Mouse (Mus musculus) midbrain, embryonic 15.5 days (tissue): ENCODE measurements at regions not wholly inside any gene's neighbourhood (a gene's known extent, or its start where the extent isn't known, plus 50 kb on each side); places are given as distances from the start of the nearest gene placed in this dataset.

ENCODE experiments used
- ATAC-seq: fragments of 200-750 bp; cut with Nextera tagmentation; replicated peaks from 2 replicates; pipeline ENCODE4 v1.8.0; 2017; ENCODE audit warnings: moderate TSS enrichment
- H3K27ac ChIP-seq: fragments of 300-500 bp; sonication (generic); 2 replicates; pipeline ENCODE4 v1.5.1; 2015; ENCODE audit warnings: mild to moderate bottlenecking, inconsistent platforms
- H3K27me3 ChIP-seq: fragments of 300-500 bp; sonication (generic); replicated peaks from 2 replicates; pipeline ENCODE4 v1.6.1; 2015; ENCODE audit warnings: inconsistent platforms
- H3K36me3 ChIP-seq: fragments of 300-500 bp; sonication (generic); replicated peaks from 2 replicates; pipeline ENCODE4 v1.6.1; 2015; ENCODE audit warnings: inconsistent platforms
- H3K4me1 ChIP-seq: fragments of 300-500 bp; sonication (generic); 2 replicates; pipeline ENCODE4 v1.6.1; 2015; ENCODE audit warnings: inconsistent platforms
- H3K4me2 ChIP-seq: fragments of 300-500 bp; sonication (generic); 2 replicates; pipeline ENCODE4 v1.6.1; 2015; ENCODE audit warnings: inconsistent platforms, mild to moderate bottlenecking, moderate library complexity
- H3K4me3 ChIP-seq: fragments of 300-500 bp; sonication (generic); 2 replicates; pipeline ENCODE4 v1.5.1; 2015; ENCODE audit warnings: mild to moderate bottlenecking, inconsistent platforms
- H3K9ac ChIP-seq: fragments of 300-500 bp; sonication (generic); 2 replicates; pipeline ENCODE4 v1.6.1; 2015; ENCODE audit warnings: mild to moderate bottlenecking, inconsistent platforms
- H3K9me3 ChIP-seq: fragments of 300-500 bp; sonication (generic); 2 replicates; pipeline ENCODE4 v1.6.1; 2016; ENCODE audit warnings: inconsistent platforms
- WGBS: fragments of 180-500 bp; shearing (Covaris S2); methylation state at CpG from one replicate; pipeline ENCODE4 v1.1.7; 2015; ENCODE audit warnings: mixed read lengths; 5-methylcytosine and 5-hydroxymethylcytosine counted together

DNA sequence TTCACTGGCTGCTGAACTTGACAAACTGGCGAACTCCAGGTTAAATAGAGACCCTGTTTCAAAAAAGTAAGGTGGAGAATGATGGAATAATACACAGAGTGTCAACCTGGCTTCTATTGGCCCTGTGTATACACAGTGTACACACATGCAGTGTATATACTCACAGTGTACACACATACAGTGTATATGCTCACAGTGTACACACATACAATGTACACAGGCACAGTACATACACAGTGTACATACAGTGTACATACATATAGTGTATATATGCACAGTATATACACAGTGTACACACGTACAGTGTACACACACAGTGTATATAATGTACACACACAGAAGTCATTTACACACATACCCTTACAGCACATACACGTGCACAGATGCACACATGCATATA, 52.4 kb upstream of the Aldh1b1 start:
- no peak overlapping the region for H3K4me3 ChIP-seq
- peak; percentile 52; the same call in 1 of the 2 replicates for ATAC-seq

DNA sequence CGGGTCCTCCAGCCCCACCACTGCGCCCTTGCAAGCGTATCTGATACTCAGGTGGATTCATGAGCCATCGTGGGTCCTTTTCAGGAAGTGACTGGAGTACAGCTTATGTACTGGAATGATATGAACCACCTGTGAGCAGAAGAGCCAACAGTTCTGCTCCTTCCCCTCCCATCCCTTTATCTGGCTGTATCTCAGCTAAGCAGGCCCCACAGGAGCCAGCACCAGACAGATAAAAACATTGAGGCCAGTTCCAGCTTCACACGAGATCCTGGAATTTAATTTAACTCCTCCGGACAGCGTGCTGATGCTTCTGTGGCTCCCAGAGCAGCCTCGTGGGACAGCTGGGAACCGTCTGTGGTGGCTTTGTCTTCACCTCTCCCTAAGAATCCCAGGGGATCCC, 53.1 kb upstream of the Aldh1b1 start:
- Histone ChIP-seq H3K9me3 (no peaks in the 10 kb centered on the region), H3K27me3 (no peaks in the 10 kb centered on the region), H3K36me3 (no peaks in the 10 kb centered on the region), H3K4me2 (no peak overlapping the region), H3K27ac (no peak overlapping the region), H3K4me1 (no peaks in the 10 kb centered on the region), H3K9ac (no peak overlapping the region), H3K4me3 (no peak overlapping the region)
- no peak for ATAC-seq
- WGBS = 57% methylated on average over 9 of the region's 9 CpGs

More for the DNA sequence above, 52.4 kb upstream of the Aldh1b1 start:
- 88% methylated on average over 3 of the region's 3 CpGs for WGBS
- H3K4me1 ChIP-seq = no peaks in the 10 kb centered on the region
- H3K36me3 ChIP-seq = no peaks in the 10 kb centered on the region
- H3K4me2 ChIP-seq = no peak overlapping the region
- H3K27ac ChIP-seq = no peak overlapping the region
- no peaks in the 10 kb centered on the region for H3K27me3 ChIP-seq
- H3K9me3 ChIP-seq = no peaks in the 10 kb centered on the region
- H3K9ac ChIP-seq = no peak overlapping the region

DNA sequence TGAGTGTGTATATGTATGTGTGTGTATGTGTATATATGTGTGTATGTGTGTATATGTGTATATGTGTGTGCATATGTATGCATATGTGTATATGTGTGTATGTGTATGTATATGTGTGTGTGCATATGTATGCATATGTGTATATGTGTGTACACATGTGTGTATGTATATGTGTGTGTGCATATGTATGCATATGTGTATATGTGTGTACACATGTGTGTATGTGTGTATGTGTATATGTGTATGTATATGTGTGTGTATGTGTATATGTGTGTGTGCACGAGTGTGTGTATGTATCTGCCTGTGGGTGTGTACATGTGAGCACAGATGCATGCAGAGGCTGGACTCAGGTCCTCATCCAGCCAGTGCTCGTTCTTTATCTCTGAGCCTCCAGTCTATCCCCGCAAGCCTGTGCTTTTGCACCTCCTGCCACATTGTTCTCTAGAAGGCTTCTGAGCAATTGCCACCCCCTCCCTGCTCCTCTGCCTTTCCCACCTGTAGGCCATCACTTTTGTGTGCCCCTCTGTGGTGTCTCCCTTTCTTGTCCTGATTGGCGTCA, 53.9 kb upstream of the Aldh1b1 start:
- WGBS = 83% methylated on average over 4 of the region's 4 CpGs
- ATAC-seq = no peak
- no peak overlapping the region for H3K4me3 ChIP-seq
- H3K9ac ChIP-seq = no peak overlapping the region
- H3K4me1 ChIP-seq = no peaks in the 10 kb centered on the region
- no peaks in the 10 kb centered on the region for H3K36me3 ChIP-seq
- H3K27me3 ChIP-seq = no peaks in the 10 kb centered on the region
- H3K4me2 ChIP-seq = no peak overlapping the region
- H3K27ac ChIP-seq = no peak overlapping the region
- H3K9me3 ChIP-seq = no peaks in the 10 kb centered on the region

DNA sequence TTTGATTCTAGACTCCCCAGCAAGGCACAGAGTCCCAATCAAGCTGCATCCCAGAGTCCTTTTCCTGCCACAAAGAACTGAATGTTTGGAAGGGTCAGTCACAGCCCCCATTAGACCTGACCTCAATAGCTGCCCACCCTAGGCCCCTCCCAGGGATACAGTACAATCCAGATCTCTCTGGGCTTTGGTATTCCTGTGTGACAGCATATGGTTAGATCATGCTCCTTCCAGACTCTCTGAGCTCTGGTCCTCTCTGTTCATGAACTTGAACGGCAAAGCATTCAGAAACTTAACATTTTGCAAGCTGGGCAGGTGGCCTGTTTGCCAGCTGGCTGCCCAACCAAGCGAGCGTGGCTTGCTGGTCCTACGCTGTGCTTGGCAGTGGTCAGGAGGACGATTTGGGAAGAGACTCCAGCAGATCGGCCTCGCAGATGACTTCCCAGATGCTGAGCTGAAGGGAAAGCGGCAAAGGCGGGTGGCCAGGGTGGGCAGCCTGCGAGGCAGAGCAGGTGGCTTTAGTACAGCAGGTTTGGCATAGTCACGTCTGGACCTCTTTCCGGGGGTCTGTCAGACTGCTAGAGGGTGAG, 58.0 kb upstream of the Aldh1b1 start:
- H3K27me3 ChIP-seq = no peaks in the 10 kb centered on the region
- no peak overlapping the region for H3K4me2 ChIP-seq
- H3K36me3 ChIP-seq = no peaks in the 10 kb centered on the region
- no peaks in the 10 kb centered on the region for H3K9me3 ChIP-seq
- no peak for ATAC-seq
- no peak overlapping the region for H3K4me3 ChIP-seq
- H3K27ac ChIP-seq = no peak overlapping the region
- H3K4me1 ChIP-seq = peaks cover 26% of the 10 kb centered on the region
- H3K9ac ChIP-seq = no peak overlapping the region
- 79% methylated on average over 12 of the region's 12 CpGs for WGBS

DNA sequence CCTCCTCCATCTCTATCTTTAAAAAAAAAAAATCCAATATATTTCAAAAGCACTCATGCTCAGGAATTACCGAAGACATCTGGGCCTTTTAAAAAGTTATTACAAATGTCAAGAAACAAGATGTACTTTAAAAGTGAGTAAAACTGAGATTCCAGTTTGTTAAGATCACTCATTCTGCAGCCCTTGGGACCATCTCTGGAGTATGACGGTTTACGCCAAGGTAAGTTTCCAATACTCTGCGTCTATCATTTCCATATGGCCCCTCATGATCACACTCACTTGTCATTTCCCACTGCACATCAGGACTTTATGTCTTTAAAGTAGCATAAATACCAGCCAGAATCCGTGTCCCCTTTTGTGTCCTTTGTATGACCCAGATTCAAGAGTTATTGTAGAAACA, 58.5 kb upstream of the Aldh1b1 start:
- WGBS = 84% methylated on average over 5 of the region's 5 CpGs
- Histone ChIP-seq H3K9me3 (no peaks in the 10 kb centered on the region), H3K36me3 (no peaks in the 10 kb centered on the region)

DNA sequence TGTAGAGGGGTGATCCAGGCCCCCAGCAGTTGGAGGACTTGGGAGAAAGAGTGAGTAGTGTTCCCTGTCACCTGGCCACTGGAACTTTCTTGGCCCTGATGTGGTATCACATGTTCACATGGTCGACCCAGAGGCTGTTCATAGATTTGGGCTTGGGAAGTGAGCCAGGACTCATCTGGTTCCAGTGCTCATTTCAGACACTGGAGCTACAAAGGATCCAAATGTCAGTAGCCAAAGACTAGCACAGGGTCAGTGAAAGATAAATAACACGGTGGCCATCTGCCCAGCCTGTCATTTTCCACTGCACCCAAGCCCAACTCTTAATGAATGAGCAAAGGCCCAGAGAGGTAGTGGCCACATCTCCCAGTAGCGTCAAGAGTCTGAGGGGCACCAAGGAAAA, 59.1 kb upstream of the Aldh1b1 start:
- Histone ChIP-seq H3K9ac (no peak overlapping the region), H3K27me3 (no peaks in the 10 kb centered on the region), H3K4me2 (no peak overlapping the region), H3K9me3 (no peaks in the 10 kb centered on the region), H3K36me3 (no peaks in the 10 kb centered on the region), H3K27ac (no peak overlapping the region), H3K4me3 (no peak overlapping the region), H3K4me1 (peaks cover 26% of the 10 kb centered on the region)
- WGBS = 81% methylated on average over 3 of the region's 3 CpGs
- no peak for ATAC-seq

More for the DNA sequence above, 58.5 kb upstream of the Aldh1b1 start:
- Histone ChIP-seq H3K27me3 (no peaks in the 10 kb centered on the region), H3K4me1 (peaks cover 26% of the 10 kb centered on the region), H3K4me2 (no peak overlapping the region), H3K27ac (no peak overlapping the region), H3K4me3 (no peak overlapping the region), H3K9ac (no peak overlapping the region)
- no peak for ATAC-seq

DNA sequence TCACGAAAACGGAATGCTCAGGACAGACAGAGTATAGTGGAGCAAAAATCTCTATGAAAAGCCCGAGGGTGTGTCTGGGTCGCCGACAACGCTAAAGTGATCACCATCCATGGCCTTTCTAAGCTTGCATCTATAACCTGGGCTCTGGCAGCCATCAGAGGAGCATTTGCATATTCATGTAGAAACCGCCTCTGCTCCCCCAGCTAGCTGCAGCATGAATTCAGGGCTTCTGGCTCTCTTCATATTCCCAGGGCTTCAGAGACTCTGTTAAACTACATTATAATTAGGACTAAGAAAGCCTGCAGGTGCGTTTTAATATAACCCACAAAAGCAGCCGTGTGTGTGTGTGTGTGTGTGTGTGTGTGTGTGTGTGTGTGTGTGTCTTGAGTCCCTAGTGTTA, 59.7 kb upstream of the Aldh1b1 start:
- Histone ChIP-seq H3K9me3 (no peaks in the 10 kb centered on the region), H3K4me3 (no peak overlapping the region), H3K9ac (no peak overlapping the region), H3K36me3 (no peaks in the 10 kb centered on the region), H3K4me1 (peaks cover 26% of the 10 kb centered on the region), H3K4me2 (no peak overlapping the region), H3K27ac (no peak overlapping the region), H3K27me3 (no peaks in the 10 kb centered on the region)
- 38% methylated on average over 9 of the region's 9 CpGs for WGBS
- peak; percentile 2; the same call in 1 of the 2 replicates for ATAC-seq

DNA sequence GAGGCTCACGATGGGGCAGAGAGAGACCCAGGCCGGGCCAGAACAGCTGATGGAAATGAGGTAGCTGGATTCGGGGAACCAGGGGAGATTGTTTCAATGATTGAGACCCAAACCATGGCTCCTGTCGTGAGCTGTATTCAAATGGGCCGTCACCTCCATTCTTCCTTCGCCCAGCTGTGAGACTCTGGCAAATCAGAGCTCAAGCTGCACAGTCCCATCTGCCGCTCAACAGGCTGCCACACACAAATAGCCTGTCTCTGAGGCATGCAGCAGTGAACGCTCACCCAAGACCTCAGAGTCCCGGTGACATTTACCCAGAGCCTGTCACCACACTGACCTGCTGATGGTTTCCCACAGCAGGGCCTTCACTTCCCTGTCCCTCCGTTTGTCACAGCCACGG, 60.1 kb upstream of the Aldh1b1 start:
- Histone ChIP-seq H3K9me3 (no peaks in the 10 kb centered on the region), H3K4me3 (no peak overlapping the region), H3K27ac (no peak overlapping the region), H3K36me3 (no peaks in the 10 kb centered on the region), H3K9ac (no peak overlapping the region), H3K4me2 (no peak overlapping the region), H3K4me1 (peaks cover 26% of the 10 kb centered on the region), H3K27me3 (no peaks in the 10 kb centered on the region)
- ATAC-seq = peak; percentile 48; the same call in 1 of the 2 replicates
- 24% methylated on average over 11 of the region's 11 CpGs for WGBS

DNA sequence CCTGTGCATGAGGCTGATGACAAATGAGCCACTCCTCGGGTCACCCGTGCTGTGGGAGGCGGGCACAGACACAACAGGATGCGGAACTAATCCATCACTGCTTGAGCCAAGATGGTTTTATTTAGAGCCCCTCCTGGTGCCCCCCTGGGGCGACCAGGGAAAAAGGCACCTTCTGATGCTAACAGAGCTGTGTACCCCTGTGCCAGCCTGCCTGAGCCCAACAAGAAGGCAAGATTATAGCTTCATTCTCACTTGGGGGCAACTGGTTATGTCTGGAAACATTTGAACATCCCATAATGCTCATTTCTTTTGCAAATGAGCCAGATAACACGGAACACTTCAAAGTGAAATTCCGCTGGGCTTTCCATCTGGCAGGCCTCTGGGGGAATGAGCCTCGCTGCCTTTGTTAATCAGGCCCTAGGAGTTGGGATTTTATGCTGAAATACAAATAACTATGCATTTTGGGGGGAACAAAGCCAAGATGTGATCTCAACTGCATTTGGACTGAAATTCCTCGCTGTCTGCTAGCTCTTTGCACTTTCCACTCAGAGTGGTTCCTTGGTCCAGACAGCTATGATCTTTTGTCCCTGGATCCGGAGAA, 62.5 kb upstream of the Aldh1b1 start:
- Histone ChIP-seq H3K27me3 (no peaks in the 10 kb centered on the region), H3K4me2 (no peak overlapping the region), H3K4me1 (peaks cover 27% of the 10 kb centered on the region), H3K4me3 (no peak overlapping the region), H3K9ac (no peak overlapping the region), H3K9me3 (no peaks in the 10 kb centered on the region), H3K36me3 (no peaks in the 10 kb centered on the region), H3K27ac (peak overlapping the region; percentile 46)
- peak; percentile 60 for ATAC-seq
- WGBS = 20% methylated on average over 10 of the region's 10 CpGs

DNA sequence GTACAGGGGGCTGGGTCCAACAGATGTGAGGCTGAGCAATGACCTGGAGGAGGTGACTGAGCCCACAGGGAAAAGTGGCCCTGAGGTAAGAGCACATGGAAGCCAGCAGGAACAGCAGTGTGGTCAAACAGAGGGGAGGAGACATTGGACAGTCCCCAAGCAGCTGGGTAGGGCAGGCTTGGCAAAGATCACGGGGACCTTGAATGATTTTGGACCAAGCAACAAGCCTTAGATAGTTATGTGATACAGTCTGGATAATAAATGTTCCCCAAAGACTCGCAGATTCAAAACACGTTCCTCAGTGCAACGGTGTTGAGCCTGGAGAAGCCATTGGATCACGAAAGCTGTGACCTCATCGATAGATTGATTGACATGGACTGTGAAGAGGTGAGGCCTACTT, 64.8 kb upstream of the Aldh1b1 start:
- no peak for ATAC-seq
- no peaks in the 10 kb centered on the region for H3K36me3 ChIP-seq
- H3K9ac ChIP-seq = no peak overlapping the region
- 96% methylated on average over 6 of the region's 6 CpGs for WGBS
- no peak overlapping the region for H3K4me3 ChIP-seq
- H3K27me3 ChIP-seq = no peaks in the 10 kb centered on the region
- H3K4me1 ChIP-seq = peaks cover 30% of the 10 kb centered on the region
- no peak overlapping the region for H3K4me2 ChIP-seq
- H3K27ac ChIP-seq = no peak overlapping the region
- no peaks in the 10 kb centered on the region for H3K9me3 ChIP-seq

DNA sequence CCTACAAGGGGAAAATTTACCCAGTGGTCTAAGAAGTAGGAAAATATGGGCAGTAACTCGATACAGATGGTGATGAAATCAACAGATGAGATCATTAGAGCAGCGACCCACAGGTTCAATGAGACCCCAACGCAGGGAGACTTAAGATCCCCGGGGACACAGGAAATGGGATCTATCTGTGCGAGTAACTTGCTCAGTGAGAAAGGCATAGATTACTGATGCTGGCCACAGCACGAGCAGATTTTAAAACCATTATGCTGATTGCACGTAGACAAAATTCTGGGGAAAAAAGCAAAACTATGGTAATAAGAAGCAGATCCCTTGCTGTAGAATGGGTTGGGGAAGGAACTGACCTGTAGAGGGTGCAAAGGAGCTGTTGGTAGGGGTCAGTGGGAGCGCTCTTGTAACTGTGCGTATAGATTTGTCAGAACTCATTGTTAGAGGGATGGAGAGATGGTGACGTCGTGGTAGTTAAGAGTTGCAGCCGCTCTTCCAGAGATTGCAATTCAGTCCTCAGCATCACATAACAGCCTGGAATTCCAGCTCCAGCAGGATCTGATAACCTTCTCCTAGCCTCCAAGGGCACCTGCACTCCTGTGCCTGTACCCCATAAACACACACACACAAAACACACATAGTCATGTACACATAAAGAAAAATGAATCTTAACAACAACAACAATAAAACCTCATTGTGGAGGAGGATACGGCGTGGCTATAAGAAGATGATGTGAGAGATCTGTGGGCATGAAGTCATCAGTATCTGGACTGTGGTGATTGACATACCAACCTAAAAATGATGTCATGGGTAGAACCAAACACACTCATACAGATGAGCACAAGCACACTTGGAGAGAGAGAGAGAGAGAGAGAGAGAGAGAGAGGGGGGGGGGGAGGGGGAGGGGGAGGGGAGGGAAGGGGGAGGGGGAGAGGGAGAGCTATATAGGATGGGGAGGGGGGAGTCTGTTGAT, 67.7 kb upstream of the Aldh1b1 start:
- 34% methylated on average over 14 of the region's 14 CpGs for WGBS
- peak overlapping the region; percentile 21; the same call in 1 of the 2 replicates for H3K27ac ChIP-seq

DNA sequence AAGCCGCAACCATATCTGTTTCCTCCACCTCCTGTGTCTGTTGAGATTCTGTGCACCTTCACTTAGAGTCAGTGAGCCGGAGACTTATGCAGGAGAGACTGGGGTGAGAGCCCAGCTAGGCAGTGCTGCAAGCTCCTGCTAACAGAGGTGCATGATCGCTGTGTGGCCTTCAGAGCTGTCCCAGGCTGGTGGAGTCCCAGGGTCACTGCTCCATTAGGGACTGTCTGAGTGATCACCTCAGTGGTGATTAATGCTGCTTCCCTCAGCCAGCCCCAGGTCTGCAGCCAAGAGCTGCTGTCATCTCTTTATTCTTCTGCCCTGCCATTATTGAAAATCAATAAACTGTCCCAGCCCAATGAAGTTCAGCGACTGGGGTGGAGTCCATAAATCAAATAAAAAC, 69.0 kb upstream of the Aldh1b1 start:
- WGBS = 79% methylated on average over 4 of the region's 4 CpGs
- Histone ChIP-seq H3K27ac (no peak overlapping the region), H3K9ac (no peak overlapping the region), H3K27me3 (no peaks in the 10 kb centered on the region), H3K4me3 (no peak overlapping the region), H3K36me3 (no peaks in the 10 kb centered on the region), H3K4me1 (peaks cover 31% of the 10 kb centered on the region), H3K9me3 (no peaks in the 10 kb centered on the region), H3K4me2 (no peak overlapping the region)
- no peak for ATAC-seq

More for the DNA sequence above, 67.7 kb upstream of the Aldh1b1 start:
- no peaks in the 10 kb centered on the region for H3K36me3 ChIP-seq
- H3K4me1 ChIP-seq = peaks cover 33% of the 10 kb centered on the region
- H3K9me3 ChIP-seq = no peaks in the 10 kb centered on the region
- H3K27me3 ChIP-seq = no peaks in the 10 kb centered on the region
- H3K4me2 ChIP-seq = no peak overlapping the region
- no peak overlapping the region for H3K9ac ChIP-seq
- peak; percentile 46; the same call in 1 of the 2 replicates for ATAC-seq
- H3K4me3 ChIP-seq = no peak overlapping the region
